Comparison of ENCODE assay signal across 13 mouse cellular contexts in genomic region chr17:26844371-26844851, GRCm38 (mm10). TPM values are rescaled to one million over a fixed set of nuclear protein-coding genes. Genes with fewer than 3 reads are reported as not detected.
A peak's percentile ranks its signal among the peaks of the same experiment; 100 is the strongest.
DNase-seq lines count a peak whose midpoint lies in the region; ATAC-seq and TF ChIP-seq lines count a peak whose summit lies in the region.
"Had no signal": no experiment of that assay in that cellular context is flagged by ENCODE, and none has a peak within 500 bp of the region (broad histone marks: within the 10 kb centered on the region; RNA-seq: fewer than 3 reads in every experiment).

No protein-coding gene starts in this region.

- peaks cover 76% of the 10 kb centered on the region for H3K27me3 ChIP-seq in heart, embryonic 10.5 days (ENCODE audit: insufficient read depth, poor library complexity, severe bottlenecking)
- H3K27me3 ChIP-seq in heart, embryonic 14.5 days (ENCODE audit: control insufficient read depth, insufficient read depth, low read length): peaks cover 34% of the 10 kb centered on the region
- H3K27me3 ChIP-seq in stomach, postnatal 0 days (ENCODE audit: control insufficient read depth, insufficient read depth, low read length): peaks cover 52% of the 10 kb centered on the region

- 0% methylated on average over 36 of the region's 36 CpGs for WGBS in heart, embryonic 10.5 days
- WGBS in heart, embryonic 14.5 days: under 1% methylated on average over 36 of the region's 36 CpGs
- 1% methylated on average over 36 of the region's 36 CpGs for WGBS in stomach, postnatal 0 days

- H3K36me3 ChIP-seq in heart, embryonic 10.5 days: peaks cover 8% of the 10 kb centered on the region
- H3K36me3 ChIP-seq in heart, embryonic 14.5 days (ENCODE audit: control insufficient read depth, insufficient read depth, low read length): peaks cover 1% of the 10 kb centered on the region; the same call in 1 of the 2 replicates
- no peaks in the 10 kb centered on the region for H3K36me3 ChIP-seq in stomach, postnatal 0 days (ENCODE audit: control insufficient read depth, insufficient read depth, low read length)

- peak overlapping the region; percentile 100 for H3K9ac ChIP-seq in heart, embryonic 14.5 days (ENCODE audit: low read length)
- no peak overlapping the region for H3K9ac ChIP-seq in stomach, postnatal 0 days (ENCODE audit: low read length)

- peak overlapping the region; percentile 97 for H3K27ac ChIP-seq in heart, embryonic 10.5 days
- peak overlapping the region; percentile 97 for H3K27ac ChIP-seq in heart, embryonic 14.5 days (replicated peaks in 1 of 2; ENCODE audit: control insufficient read depth in 1 of 2, insufficient read depth in 1 of 2, low read depth in 2 of 2, low read length in 2 of 2)
- H3K27ac ChIP-seq in stomach, postnatal 0 days (replicated peaks): no peak overlapping the region
- H3K27ac ChIP-seq: layer of hippocampus, adult 2 months had no signal

- DNase-seq in heart, embryonic 10.5 days (ENCODE audit: low spot score): peak; percentile 82
- no peak for DNase-seq in heart, adult 9 months (ENCODE audit: low spot score in 2 of 2)
- peak; percentile 44 for DNase-seq in retina, embryonic 14.5 days (ENCODE audit: low spot score)
- no peak for DNase-seq in retina, postnatal 1 day
- DNase-seq in stomach, postnatal 0 days (ENCODE audit: low spot score): no peak
- no peak for DNase-seq in left cerebral cortex, postnatal 36 days (ENCODE audit: low spot score in 2 of 2)
- no peak for DNase-seq in layer of hippocampus, postnatal 25 days (ENCODE audit: extremely low spot score in 1 of 2, low spot score in 1 of 2)
- DNase-seq: adrenal gland, adult 8-10 months had no signal

- peak overlapping the region; percentile 80 for H3K4me3 ChIP-seq in heart, embryonic 10.5 days
- peak overlapping the region; percentile 51 to 81 for H3K4me3 ChIP-seq in heart, embryonic 14.5 days (ENCODE audit: control insufficient read depth in 1 of 2, insufficient read depth in 1 of 2, low read depth in 1 of 2, low read length in 2 of 2)
- no peak overlapping the region for H3K4me3 ChIP-seq in stomach, postnatal 0 days (ENCODE audit: low read depth, low read length)
- H3K4me3 ChIP-seq: layer of hippocampus, adult 2 months had no signal

- ATAC-seq in heart, embryonic 14.5 days (ENCODE audit: insufficient number of reproducible peaks, insufficient read depth, low FRiP score, low read depth): no peak
- ATAC-seq in stomach, postnatal 0 days (ENCODE audit: low FRiP score, low TSS enrichment): no peak
- ATAC-seq: CD4-positive, CD25-positive, alpha-beta regulatory T cell, adult 4 months had no signal

- H3K4me2 ChIP-seq in heart, embryonic 14.5 days (ENCODE audit: low read length): peak overlapping the region; percentile 79
- 0 out of 2 replicates have a peak overlapping the region, but pooled peaks have one; percentile 23 for H3K4me2 ChIP-seq in stomach, postnatal 0 days (replicated peaks; ENCODE audit: low read depth)

- H3K4me1 ChIP-seq in heart, embryonic 10.5 days: peaks cover 34% of the 10 kb centered on the region
- H3K4me1 ChIP-seq in heart, embryonic 14.5 days (ENCODE audit: control insufficient read depth in 2 of 2, insufficient read depth in 2 of 2, low read length in 2 of 2): peaks cover 0 to 8% of the 10 kb centered on the region in 2 experiments; a peak in 2 of 4 replicates
- H3K4me1 ChIP-seq in stomach, postnatal 0 days (replicated peaks; ENCODE audit: control insufficient read depth, insufficient read depth): no peaks in the 10 kb centered on the region

- no peaks in the 10 kb centered on the region for H3K9me3 ChIP-seq in heart, embryonic 10.5 days
- H3K9me3 ChIP-seq in heart, embryonic 14.5 days (ENCODE audit: control insufficient read depth, low read length): no peaks in the 10 kb centered on the region
- H3K9me3 ChIP-seq in stomach, postnatal 0 days (ENCODE audit: control insufficient read depth, low read length): no peaks in the 10 kb centered on the region

- no peak for TF ChIP-seq EP300 in stomach, postnatal 0 days (optimal IDR thresholded peaks at IDR 0.05)

- no peak for TF ChIP-seq CTCF in stomach, postnatal 0 days (IDR thresholded peaks at IDR 0.05; ENCODE audit: low read depth)

- intact Hi-C loops in left cerebral cortex, postnatal 36 days (cut with DNase I): no loop called here

RNA-seq across cellular contexts. Expression of gene Nkx2-5, which starts 0.4 kb away (rescaled TPM):
- polyA plus RNA-seq in heart, embryonic 10.5 days (2016; fragmentation: Nextera tagmentation; extraction: Ambion mirVana): 146 and 189 TPM in 2 replicates
- polyA plus RNA-seq in heart, embryonic 14.5 days (2014; fragmentation: Nextera tagmentation; extraction: Ambion mirVana): 172 and 177 TPM in 2 replicates
- polyA plus RNA-seq in stomach, postnatal 0 days (2015; fragmentation: Nextera tagmentation; extraction: Ambion mirVana): 0.17 and 0.91 TPM in 2 replicates
- not detected for total RNA-seq in left cerebral cortex, postnatal 36 days (2021)
- total RNA-seq in layer of hippocampus, postnatal 25 days (2021): not detected
- total RNA-seq: adrenal gland, adult 8-10 months; common myeloid progenitor, adult 5-6 weeks; granulocyte monocyte progenitor cell, adult 5-6 weeks; layer of hippocampus, adult 2 months had no signal
- polyA plus RNA-seq: CD4-positive, CD25-positive, alpha-beta regulatory T cell, adult 4 months had no signal

Comparison
In these comparisons a context has a peak if more than half of its experiments do, and no peak if none do; other contexts are left out.
1. DNase-seq: peak in heart, embryonic 10.5 days (single experiment) and retina, embryonic 14.5 days (single experiment); none in heart, adult 9 months (0 of 2), retina, postnatal 1 day (single experiment), stomach, postnatal 0 days (single experiment), left cerebral cortex, postnatal 36 days (0 of 2) and layer of hippocampus, postnatal 25 days (0 of 2).
2. RNA of gene Nkx2-5, which starts 0.4 kb away (polyA plus RNA-seq): 172 to 177 TPM in heart, embryonic 14.5 days and 146 to 189 TPM in heart, embryonic 10.5 days; 0.17 to 0.91 TPM in stomach, postnatal 0 days; every median in the first group is over 10 times any median in the second.